In genomic region chr11:32605131-32605860, GRCm38 (mm10) we compare ENCODE assay signal across 7 mouse cellular contexts. TPM values are rescaled to one million over a fixed set of nuclear protein-coding genes. Genes with fewer than 3 reads are reported as not detected.
A peak's percentile ranks its signal among the peaks of the same experiment; 100 is the strongest.
DNase-seq lines count a peak whose midpoint lies in the region.

No protein-coding gene starts in this region.

- DNase-seq in Muller cell, postnatal 12 days (ENCODE audit: inconsistent ontology term) = peak; percentile 90
- peak; percentile 66 to 71 for DNase-seq in adrenal gland, adult 18-20 months (ENCODE audit: low spot score in 2 of 2)
- DNase-seq in gastrocnemius, postnatal 36 days = peak; percentile 39 to 58
- peak; percentile 64 for DNase-seq in kidney, adult 8-10 months
- DNase-seq in mesoderm, embryonic 11.5 days (ENCODE audit: low read depth, low spot score) = peak; percentile 52
- DNase-seq in left cerebral cortex, postnatal 14 days (ENCODE audit: low spot score in 2 of 2) = no peak
- DNase-seq in urinary bladder, postnatal 4 days (ENCODE audit: low spot score in 2 of 2) = no peak

- intact Hi-C loops in gastrocnemius, postnatal 36 days (cut with DNase I) = no loop called here
- intact Hi-C loops in left cerebral cortex, postnatal 14 days (cut with DNase I) = no loop called here

RNA-seq across cellular contexts. Expression of gene Fbxw11, which starts 37.2 kb away (rescaled TPM):
- total RNA-seq in adrenal gland, adult 18-20 months (2021) = 100 to 1,000 TPM in 1 of 2 experiments, 10 to 100 TPM in 1; 97.0 to 117 TPM
- 10 to 100 TPM; 51.0 to 52.6 TPM for total RNA-seq in gastrocnemius, postnatal 36 days (2021)
- total RNA-seq in left cerebral cortex, postnatal 14 days (2021) = 100 to 1,000 TPM; 111 to 120 TPM

Comparison
In these comparisons a context has a peak if more than half of its experiments do, and no peak if none do; other contexts are left out.
1. DNase-seq: peak in Muller cell, postnatal 12 days (single experiment), adrenal gland, adult 18-20 months (2 of 2), gastrocnemius, postnatal 36 days (2 of 2), kidney, adult 8-10 months (2 of 2) and mesoderm, embryonic 11.5 days (single experiment); none in left cerebral cortex, postnatal 14 days (0 of 2) and urinary bladder, postnatal 4 days (0 of 2).